Mouse (Mus musculus) hindbrain, embryonic 11.5 days (tissue): ENCODE data around the gene Car4. TPM values are rescaled to one million over a fixed set of nuclear protein-coding genes. Genes with fewer than 3 reads are reported as not detected.

Source experiments
- ATAC-seq: fragments of 200-750 bp; cut with Nextera tagmentation; 2 replicates; pipeline ENCODE4 v1.8.0; 2017; ENCODE audit warnings: mild to moderate bottlenecking, moderate TSS enrichment, moderate library complexity; ENCODE audit not compliant: low FRiP score
- DNase-seq: peaks from one replicate; pipeline ENCODE4 v3.0.0-alpha.2; 2015; ENCODE audit warnings: low spot score
- H3K27ac ChIP-seq: fragments of 300-500 bp; sonication (generic); 2 replicates; pipeline ENCODE4 v1.5.1; 2014; ENCODE audit warnings: mild to moderate bottlenecking, low read depth, low read length
- H3K27me3 ChIP-seq: fragments of 300-500 bp; sonication (generic); 2 replicates; pipeline ENCODE4 v1.6.1; 2014; ENCODE audit warnings: mild to moderate bottlenecking, low read length, moderate library complexity, mixed read lengths; ENCODE audit not compliant: control insufficient read depth, insufficient read depth
- H3K36me3 ChIP-seq: fragments of 300-500 bp; sonication (generic); 2 replicates; pipeline ENCODE4 v1.6.1; 2014; ENCODE audit warnings: mild to moderate bottlenecking, low read length, moderate library complexity, mixed read lengths; ENCODE audit not compliant: control insufficient read depth, insufficient read depth
- H3K4me1 ChIP-seq: fragments of 300-500 bp; sonication (generic); replicated peaks from 2 replicates; pipeline ENCODE4 v1.6.1; 2014; ENCODE audit warnings: low read length, mixed read lengths; ENCODE audit not compliant: control insufficient read depth, insufficient read depth
- H3K4me2 ChIP-seq: fragments of 300-500 bp; sonication (generic); replicated peaks from 2 replicates; pipeline ENCODE4 v1.6.1; 2014; ENCODE audit warnings: mild to moderate bottlenecking, low read depth, low read length
- H3K4me3 ChIP-seq: fragments of 300-500 bp; sonication (generic); 2 replicates; pipeline ENCODE4 v1.5.1; 2014; ENCODE audit warnings: low read depth, low read length
- H3K9ac ChIP-seq: fragments of 300-500 bp; sonication (generic); 2 replicates; pipeline ENCODE4 v1.6.1; 2014; ENCODE audit warnings: low read depth, low read length
- H3K9me3 ChIP-seq: fragments of 300-500 bp; sonication (generic); 2 replicates; pipeline ENCODE4 v1.6.1; 2016; ENCODE audit warnings: low read length; ENCODE audit not compliant: control insufficient read depth
- WGBS: fragments of 180-500 bp; shearing (Covaris S2); extraction: QIAGEN DNeasy Blood & Tissue Kit; methylation state at CpG from one replicate; pipeline ENCODE4 v1.1.7; 2014; 5-methylcytosine and 5-hydroxymethylcytosine counted together
- polyA plus RNA-seq: library from polyadenylated mRNA; unstranded; fragments of >200 nt; fragmentation: Nextera tagmentation; extraction: Ambion mirVana; gene quantifications from 2 replicates; pipeline ENCODE4 v1.2.1, GENCODE M21; 2014

The Car4 gene
- polyA plus RNA-seq, 1 experiment from 2014 or later = 3.0 TPM

DNA sequence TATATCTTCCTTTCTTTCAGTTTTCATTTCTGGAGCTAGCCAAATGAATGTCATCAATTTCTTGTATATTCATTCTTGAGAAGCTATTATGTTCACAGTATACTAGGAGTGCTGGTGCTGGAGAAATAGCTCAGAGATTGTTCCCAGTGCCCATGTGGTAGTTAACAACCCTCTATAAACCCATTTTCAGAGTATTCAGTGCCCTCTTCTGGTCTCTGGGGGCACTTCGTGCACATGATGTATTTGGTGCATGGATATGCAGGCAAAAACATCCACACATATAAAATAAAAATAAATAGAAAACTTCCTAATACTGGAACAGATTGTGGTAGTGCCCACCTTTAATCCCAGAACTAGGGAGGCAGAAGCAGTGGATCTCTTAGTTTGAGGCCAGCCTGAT, 35.4 kb downstream of the Car4 start:
- Histone ChIP-seq H3K4me1 (no peaks in the 10 kb centered on the region), H3K4me3 (no peak overlapping the region), H3K4me2 (no peak overlapping the region), H3K27ac (no peak overlapping the region), H3K27me3 (no peaks in the 10 kb centered on the region), H3K9me3 (no peaks in the 10 kb centered on the region), H3K36me3 (0 out of 2 replicates have a peak, but pooled peaks cover 2% of the 10 kb centered on the region), H3K9ac (no peak overlapping the region)
- ATAC-seq (no peak), DNase-seq (no peak)
- WGBS = 85% methylated on average over 1 of the region's 1 CpGs

GRCm38 (mm10) chr11:84995241-84995640, 37.7 kb downstream of the Car4 start:
- H3K36me3 ChIP-seq = no peaks in the 10 kb centered on the region
- ATAC-seq = no peak
- 87% methylated on average over 1 of the region's 1 CpGs for WGBS

DNA sequence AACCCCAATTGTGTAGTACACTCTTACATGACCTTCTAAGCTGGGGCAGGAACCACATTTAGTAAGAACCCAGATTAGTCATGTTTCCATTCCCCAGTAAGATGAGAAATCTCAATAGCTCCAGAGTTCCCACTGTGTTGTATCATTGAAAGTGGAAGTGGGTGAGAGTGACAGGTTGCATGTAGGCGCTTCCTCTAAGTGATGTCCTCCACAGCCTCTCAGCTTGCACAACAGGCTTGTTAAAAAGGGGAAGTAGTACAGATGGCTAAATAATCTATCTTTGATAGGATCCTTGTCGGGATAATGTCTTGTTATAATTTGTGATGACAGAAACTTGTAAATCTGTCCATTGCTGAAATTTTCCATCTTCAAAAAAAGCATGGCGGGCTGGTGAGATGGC, 46.0 kb downstream of the Car4 start:
- H3K36me3 ChIP-seq = no peaks in the 10 kb centered on the region
- H3K27me3 ChIP-seq = no peaks in the 10 kb centered on the region
- DNase-seq (no peak), ATAC-seq (no peak)
- no peak overlapping the region for H3K27ac ChIP-seq
- no peaks in the 10 kb centered on the region for H3K4me1 ChIP-seq
- H3K4me3 ChIP-seq = no peak overlapping the region
- WGBS = 98% methylated on average over 3 of the region's 3 CpGs
- H3K4me2 ChIP-seq = no peak overlapping the region
- H3K9me3 ChIP-seq = no peaks in the 10 kb centered on the region
- H3K9ac ChIP-seq = no peak overlapping the region

More at GRCm38 (mm10) chr11:84995241-84995640, 37.7 kb downstream of the Car4 start:
- H3K9ac ChIP-seq = no peak overlapping the region
- no peak overlapping the region for H3K27ac ChIP-seq
- no peaks in the 10 kb centered on the region for H3K27me3 ChIP-seq
- no peak for DNase-seq
- H3K4me3 ChIP-seq = no peak overlapping the region
- no peaks in the 10 kb centered on the region for H3K9me3 ChIP-seq
- no peaks in the 10 kb centered on the region for H3K4me1 ChIP-seq
- H3K4me2 ChIP-seq = no peak overlapping the region

GRCm38 (mm10) chr11:85013121-85013520, 55.5 kb downstream of the Car4 start:
- no peak overlapping the region for H3K4me2 ChIP-seq
- no peaks in the 10 kb centered on the region for H3K27me3 ChIP-seq
- DNase-seq (no peak), ATAC-seq (no peak)
- H3K9me3 ChIP-seq = no peaks in the 10 kb centered on the region
- no peak overlapping the region for H3K4me3 ChIP-seq
- H3K4me1 ChIP-seq = no peaks in the 10 kb centered on the region
- no peak overlapping the region for H3K9ac ChIP-seq
- H3K27ac ChIP-seq = no peak overlapping the region
- H3K36me3 ChIP-seq = no peaks in the 10 kb centered on the region

Other genes with a start within 250 kb of the Car4 start
- gene Mrm1, start 138.3 kb upstream of the Car4 start, polyA plus RNA-seq = 11.2 and 13.3 TPM in 2 replicates
- gene Dhrs11, start 128.8 kb upstream of the Car4 start, polyA plus RNA-seq = 12.4 and 15.2 TPM in 2 replicates
- gene Ggnbp2, start 87.0 kb upstream of the Car4 start, polyA plus RNA-seq = 77.1 and 77.3 TPM in 2 replicates
- 7.2 and 7.7 TPM in 2 replicates for gene Myo19, start 77.6 kb upstream of the Car4 start, polyA plus RNA-seq
- gene Pigw, start 77.5 kb upstream of the Car4 start, polyA plus RNA-seq = 3.8 and 4.0 TPM in 2 replicates
- gene Znhit3, start 41.4 kb upstream of the Car4 start, polyA plus RNA-seq = 68.5 and 71.5 TPM in 2 replicates
- gene Usp32, start 182.4 kb downstream of the Car4 start, polyA plus RNA-seq = 9.4 and 13.2 TPM in 2 replicates
- gene 1700125H20Rik, start 212.6 kb downstream of the Car4 start, polyA plus RNA-seq = 0.26 and 0.39 TPM in 2 replicates